Mouse (Mus musculus) thymus, adult 2 months (tissue): ENCODE data around the gene Unc119b. TPM values are rescaled to one million over a fixed set of nuclear protein-coding genes. Genes with fewer than 3 reads are reported as not detected.
A peak's percentile ranks its signal among the peaks of the same experiment; 100 is the strongest.

Experiments used
- DNase-seq: peaks from one replicate; pipeline ENCODE4 v3.0.0; 2021
- H3K27ac ChIP-seq: fragments of 200-500 bp; 2 replicates; pipeline ENCODE4 v1.5.1; 2012; ENCODE audit warnings: low read length, control low read depth; ENCODE audit not compliant: control insufficient read depth, insufficient read depth
- H3K27me3 ChIP-seq: fragments of 200-500 bp; 2 replicates; pipeline ENCODE4 v1.6.1; 2012; ENCODE audit warnings: mild to moderate bottlenecking, low read length, moderate library complexity, mixed read lengths; ENCODE audit not compliant: control insufficient read depth, insufficient read depth
- H3K36me3 ChIP-seq: fragments of 200-500 bp; 2 replicates; pipeline ENCODE4 v1.6.1; 2012; ENCODE audit warnings: mild to moderate bottlenecking, low read length, moderate library complexity; ENCODE audit not compliant: control insufficient read depth, insufficient read depth
- H3K4me1 ChIP-seq: fragments of 200-500 bp; replicated peaks from 2 replicates; pipeline ENCODE4 v1.6.1; 2012; ENCODE audit warnings: low read length; ENCODE audit not compliant: control insufficient read depth, insufficient read depth
- H3K4me3 ChIP-seq: fragments of 200-500 bp; 2 replicates; pipeline ENCODE4 v1.5.1; 2012; ENCODE audit warnings: mild to moderate bottlenecking, low read length, control low read depth, moderate library complexity; ENCODE audit not compliant: control insufficient read depth, insufficient read depth
- CTCF ChIP-seq: fragments of 200-500 bp; IDR thresholded peaks from 2 replicates; pipeline ENCODE4 v1.5.1; 2012; ENCODE audit warnings: mild to moderate bottlenecking, control low read depth, low read length, moderate library complexity, borderline replicate concordance; ENCODE audit not compliant: control insufficient read depth, poor library complexity, insufficient read depth; ENCODE audit errors: extremely low read depth
- POLR2A ChIP-seq: fragments of 200-500 bp; IDR thresholded peaks from 2 replicates; pipeline ENCODE4 v1.6.1; 2012; ENCODE audit warnings: mild to moderate bottlenecking, low read length, control low read depth, moderate library complexity; ENCODE audit not compliant: control insufficient read depth, poor library complexity, insufficient read depth; ENCODE audit errors: extremely low read depth
- WGBS: fragments of 180-500 bp; shearing (Covaris S2); methylation state at CpG from one replicate; pipeline ENCODE4 v1.1.7; 2018; 5-methylcytosine and 5-hydroxymethylcytosine counted together
- polyA plus RNA-seq: library from polyadenylated mRNA; depleted of rRNA; stranded (reverse); fragments of >200 nt; gene quantifications from 2 replicates; pipeline ENCODE4 v1.2.3, GENCODE M21; 2012

Unc119b gene
- polyA plus RNA-seq, 1 experiment: 67.3 TPM

GRCm38 (mm10) chr5:115158040-115158983, 23.5 kb upstream of the Unc119b start, which contains the start of gene Mlec:
Gene Mlec (minus strand): TSS chr5:115158179.
- under 1% methylated on average over 78 of the region's 78 CpGs for WGBS
- TF ChIP-seq CTCF (peak; percentile 37; the same call in 1 of the 2 replicates), POLR2A (peak; percentile 97)
- H3K36me3 ChIP-seq: no peaks in the 10 kb centered on the region
- peak within 1 kb of the TSS; percentile 83 for H3K4me3 ChIP-seq
- no peaks in the 10 kb centered on the region for H3K27me3 ChIP-seq
- peak; percentile 98 for DNase-seq
- peak within 1 kb of the TSS; percentile 73 for H3K27ac ChIP-seq
- H3K4me1 ChIP-seq: peaks cover 47% of the 10 kb centered on the region

GRCm38 (mm10) chr5:115156933-115157589, 22.3 kb upstream of the Unc119b start:
- Histone ChIP-seq H3K4me3 (peak overlapping the region; percentile 83), H3K27ac (peak overlapping the region; percentile 49), H3K27me3 (no peaks in the 10 kb centered on the region), H3K36me3 (no peaks in the 10 kb centered on the region), H3K4me1 (peaks cover 58% of the 10 kb centered on the region)
- under 1% methylated on average over 26 of the region's 26 CpGs for WGBS
- TF ChIP-seq CTCF (no peak), POLR2A (no peak; the same call in 1 of the 2 replicates)
- DNase-seq: peak; percentile 52

- H3K4me3 ChIP-seq: no peak overlapping the region; the same call in 1 of the 2 replicates
- TF ChIP-seq CTCF (no peak), POLR2A (no peak)
- H3K27ac ChIP-seq: peak overlapping the region; percentile 94
- peak; percentile 35 for DNase-seq
- H3K27me3 ChIP-seq: no peaks in the 10 kb centered on the region
- no peaks in the 10 kb centered on the region for H3K36me3 ChIP-seq
- peaks cover 62% of the 10 kb centered on the region for H3K4me1 ChIP-seq
- 3% methylated on average over 7 of the region's 7 CpGs for WGBS
Measured at GRCm38 (mm10) chr5:115156401-115156800, 21.6 kb upstream of the Unc119b start.

- WGBS: 1% methylated on average over 5 of the region's 5 CpGs
- Histone ChIP-seq H3K27me3 (no peaks in the 10 kb centered on the region), H3K4me1 (peaks cover 63% of the 10 kb centered on the region), H3K36me3 (no peaks in the 10 kb centered on the region; the same call in 1 of the 2 replicates), H3K27ac (peak overlapping the region; percentile 83), H3K4me3 (peak overlapping the region; percentile 22)
- peak; percentile 46 for DNase-seq
- TF ChIP-seq CTCF (no peak), POLR2A (no peak)
Measured at GRCm38 (mm10) chr5:115155831-115156230, 21.1 kb upstream of the Unc119b start.

GRCm38 (mm10) chr5:115155156-115155631, 20.4 kb upstream of the Unc119b start:
- no peak for TF ChIP-seq CTCF
- TF ChIP-seq POLR2A: no peak
- Histone ChIP-seq H3K4me1 (peaks cover 64% of the 10 kb centered on the region), H3K27me3 (no peaks in the 10 kb centered on the region), H3K4me3 (peak overlapping the region; percentile 29), H3K36me3 (peaks cover 5% of the 10 kb centered on the region), H3K27ac (peak overlapping the region; percentile 83)
- 11% methylated on average over 13 of the region's 13 CpGs for WGBS
- DNase-seq: no peak
